In the genomic region with DNA sequence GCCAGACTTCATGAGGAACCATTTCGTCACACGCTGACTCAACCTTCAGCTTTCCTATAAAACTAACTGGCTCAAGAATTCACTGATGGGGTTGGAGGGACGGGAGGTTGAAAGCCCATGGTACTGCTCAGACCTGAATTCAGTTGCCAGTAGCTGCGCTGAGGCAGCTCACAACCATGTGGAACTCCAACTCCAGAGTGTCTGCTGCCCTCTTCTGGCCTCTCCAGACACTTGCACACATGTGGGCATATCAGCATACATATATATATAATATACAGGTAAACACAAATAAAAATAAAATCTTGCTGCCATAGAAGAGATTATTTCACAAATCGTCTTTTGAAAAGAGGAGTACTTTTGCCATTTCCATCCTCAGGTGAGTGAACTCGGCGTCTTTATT, we compare ENCODE assay signal across 8 mouse cellular contexts. TPM values are rescaled to one million over a fixed set of nuclear protein-coding genes. Genes with fewer than 3 reads are reported as not detected.
DNase-seq lines count a peak whose midpoint lies in the region; TF ChIP-seq lines count a peak whose summit lies in the region.

No protein-coding gene starts in this region.

- no peak for DNase-seq in cerebellum, adult 2 months
- DNase-seq in cerebellum, adult 9-10 months = no peak
- DNase-seq in 416B (ENCODE audit: low read depth) = peak; percentile 73
- peak; percentile 7 for DNase-seq in brain, embryonic 14.5 days (ENCODE audit: low read depth)
- no peak for DNase-seq in lung, adult 2 months
- no peak for DNase-seq in right cerebral cortex, adult 18-20 months
- DNase-seq in cerebellum, postnatal 4 days (ENCODE audit: low spot score in 2 of 2) = no peak
- no peak for DNase-seq in right cerebral cortex, postnatal 14 days

- TF ChIP-seq POLR2A in cerebellum, adult 2 months (IDR thresholded peaks at IDR 0.05; ENCODE audit: borderline replicate concordance, insufficient read depth, low read length) = no peak
- no peak for TF ChIP-seq POLR2A in brain, embryonic 14.5 days (IDR thresholded peaks at IDR 0.05; ENCODE audit: borderline replicate concordance, extremely low read depth, insufficient read depth, insufficient read length, poor library complexity, severe bottlenecking)
- no peak for TF ChIP-seq POLR2A in lung, adult 2 months (IDR thresholded peaks at IDR 0.05; ENCODE audit: borderline replicate concordance, extremely low read depth, low read depth, low read length)

- no peaks in the 10 kb centered on the region for H3K4me1 ChIP-seq in cerebellum, adult 2 months (ENCODE audit: control insufficient read depth, insufficient read depth, low read length)
- no peaks in the 10 kb centered on the region for H3K4me1 ChIP-seq in lung, adult 2 months (ENCODE audit: control insufficient read depth, insufficient read depth, low read length)

- peak; percentile 14; the same call in 1 of the 2 replicates for TF ChIP-seq CTCF in cerebellum, adult 2 months (IDR thresholded peaks at IDR 0.05; ENCODE audit: borderline replicate concordance, insufficient read depth, low read depth, low read length)
- peak; percentile 37; the same call in 1 of the 2 replicates for TF ChIP-seq CTCF in brain, embryonic 14.5 days (IDR thresholded peaks at IDR 0.05; ENCODE audit: borderline replicate concordance, extremely low read depth, insufficient read depth, insufficient read length)
- peak; percentile 64 for TF ChIP-seq CTCF in lung, adult 2 months (IDR thresholded peaks at IDR 0.05; ENCODE audit: insufficient read depth, low read length)

- H3K4me3 ChIP-seq in cerebellum, adult 2 months (replicated peaks; ENCODE audit: insufficient read depth, low read depth, low read length) = no peak overlapping the region
- no peak overlapping the region for H3K4me3 ChIP-seq in lung, adult 2 months (replicated peaks; ENCODE audit: extremely low read depth, low read depth, low read length)

- no peak overlapping the region for H3K27ac ChIP-seq in cerebellum, adult 2 months (ENCODE audit: insufficient read depth, low read length)

- 70% methylated on average over 7 of the region's 7 CpGs for WGBS in cerebellum, adult 2 months
- 68% methylated on average over 7 of the region's 7 CpGs for WGBS in lung, adult 2 months

- no peaks in the 10 kb centered on the region for H3K27me3 ChIP-seq in cerebellum, adult 2 months (ENCODE audit: control insufficient read depth, insufficient read depth, low read length)

RNA-seq across cellular contexts. Expression of gene Lrrc37a, which starts 40.0 kb away (rescaled TPM):
- polyA plus RNA-seq in cerebellum, adult 2 months (2012; rRNA removed) = not detected in 2 replicates
- polyA plus RNA-seq in brain, embryonic 14.5 days (2012; rRNA removed) = not detected in 2 replicates
- not detected in 2 replicates for polyA plus RNA-seq in lung, adult 2 months (2012; rRNA removed)

RNA-seq across cellular contexts. Expression of gene Plekhm1, which starts 52.0 kb away (rescaled TPM):
- polyA plus RNA-seq in cerebellum, adult 2 months (2012; rRNA removed) = 18.5 and 19.1 TPM in 2 replicates
- polyA plus RNA-seq in brain, embryonic 14.5 days (2012; rRNA removed) = 16.9 and 17.4 TPM in 2 replicates
- 23.9 and 28.0 TPM in 2 replicates for polyA plus RNA-seq in lung, adult 2 months (2012; rRNA removed)

Comparison
In these comparisons a context has a peak if more than half of its experiments do, and no peak if none do; other contexts are left out.
1. DNase-seq: peak in 416B (single experiment) and brain, embryonic 14.5 days (single experiment); none in cerebellum, adult 2 months (0 of 2), cerebellum, adult 9-10 months (single experiment), lung, adult 2 months (single experiment), right cerebral cortex, adult 18-20 months (single experiment), cerebellum, postnatal 4 days (0 of 2) and right cerebral cortex, postnatal 14 days (single experiment).
2. CTCF ChIP-seq: peak in every context shown above with its lines; median percentile 64 in lung, adult 2 months; 37 in brain, embryonic 14.5 days; 14 in cerebellum, adult 2 months.